Mouse (Mus musculus) right cerebral cortex, postnatal 4 days (tissue): Measurements from ENCODE around the gene Sdr9c7.
"Not testable (repeated sequence)": the region's sequence is repeated elsewhere in the genome, so short reads cannot be mapped to it uniquely, and the experiment has no call there.

ENCODE experiments used
- DNase-seq: peaks from one replicate; pipeline ENCODE4 v3.0.0-alpha.2; 2022

Gene Sdr9c7

DNA sequence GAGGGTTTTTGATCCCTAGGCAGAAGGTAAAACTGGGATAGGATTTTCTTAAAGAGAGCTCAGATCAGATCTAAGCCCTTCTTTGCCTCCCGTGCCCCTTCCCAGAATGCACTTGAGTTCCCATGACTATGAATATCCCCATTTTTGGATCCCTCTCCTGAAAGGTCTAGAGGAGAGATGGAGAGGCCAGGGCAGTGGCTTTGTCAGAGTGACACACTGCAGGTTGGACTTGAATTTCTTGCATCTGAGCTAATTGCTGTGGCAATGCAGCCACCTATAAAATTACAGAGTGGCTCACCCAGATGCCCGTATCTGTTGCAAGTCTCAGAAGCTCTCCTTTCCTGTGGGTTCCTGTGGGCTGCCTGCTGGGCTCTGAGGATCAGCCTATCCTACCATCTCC lies at the start of gene Sdr9c7:
Sdr9c7 (plus strand) TSS at position 301 of the 400 bp plus-strand sequence.
- no peak for DNase-seq

DNA sequence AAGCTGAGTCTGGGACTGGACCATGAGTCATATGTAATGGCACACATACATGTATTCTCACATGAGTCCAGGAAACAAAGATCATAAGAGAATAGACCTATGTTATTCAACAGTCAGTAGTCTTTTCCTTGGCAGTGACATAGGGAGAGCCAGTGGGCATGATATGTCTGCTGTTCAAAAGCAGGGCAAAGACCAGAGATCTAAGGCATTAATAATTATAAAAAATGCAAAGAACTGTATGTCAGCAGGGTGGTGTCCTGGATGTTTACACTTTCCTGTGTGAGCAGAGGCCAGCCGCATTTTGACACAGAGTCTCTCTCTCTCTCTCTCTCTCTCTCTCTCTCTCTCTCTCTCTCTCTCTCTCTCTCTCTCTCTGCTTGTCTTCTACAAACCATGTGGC lies 48.7 kb upstream of the Sdr9c7 start, which contains the start of gene Rdh19:
Rdh19 (plus strand) TSS at position 301 of the 400 bp plus-strand sequence.
- no peak for DNase-seq

DNA sequence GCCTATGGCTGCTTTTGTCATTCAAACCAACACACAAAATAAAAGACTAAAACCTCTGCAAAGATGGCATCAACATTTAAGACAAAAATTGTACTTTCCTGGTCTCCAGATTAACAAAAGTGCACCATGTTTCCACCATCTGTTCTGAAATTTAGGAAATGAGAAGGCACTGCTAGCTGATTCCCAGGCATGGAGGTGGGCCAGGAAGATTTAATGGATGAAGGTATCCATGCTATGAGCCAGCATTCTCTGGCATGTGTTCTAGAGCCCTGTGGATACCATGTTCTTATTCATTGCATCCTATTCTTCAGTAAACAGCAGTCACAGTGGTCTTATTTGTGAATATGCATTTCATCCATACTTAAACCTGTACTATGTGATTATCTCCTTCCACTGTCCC lies 41.9 kb upstream of the Sdr9c7 start:
- DNase-seq = peak; percentile 28

- no peak for DNase-seq
These were observed 33.4 kb upstream of the Sdr9c7 start for GRCm38 (mm10) chr10:127864931-127865330.

DNA sequence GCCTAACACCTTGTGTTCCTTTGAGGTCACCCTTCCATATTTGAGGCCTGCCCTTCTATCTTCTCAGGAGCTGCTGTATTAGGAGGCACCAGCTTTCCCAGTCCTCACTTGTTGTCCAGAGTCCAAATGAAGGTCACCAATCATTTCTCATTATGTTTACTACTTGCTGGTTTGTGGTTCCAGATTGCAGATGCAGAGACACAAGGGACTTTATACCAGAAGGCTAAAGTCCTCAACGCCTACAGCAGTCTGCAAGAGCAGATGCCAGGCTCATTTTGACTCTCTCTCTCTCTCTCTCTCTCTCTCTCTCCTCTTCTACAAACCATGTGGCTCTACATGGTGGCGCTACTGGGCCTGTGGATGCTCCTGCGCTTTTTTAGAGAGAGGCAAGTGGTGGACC lies 32.1 kb upstream of the Sdr9c7 start, which contains the start of gene Rdh16f2:
Rdh16f2 (plus strand) TSS at position 243 of the 400 bp plus-strand sequence.
- DNase-seq = no peak

GRCm38 (mm10) chr10:127872484-127872883 lies 25.8 kb upstream of the Sdr9c7 start:
- no peak for DNase-seq

- no peak for DNase-seq
These were observed 20.6 kb upstream of the Sdr9c7 start for GRCm38 (mm10) chr10:127877681-127878080.

DNA sequence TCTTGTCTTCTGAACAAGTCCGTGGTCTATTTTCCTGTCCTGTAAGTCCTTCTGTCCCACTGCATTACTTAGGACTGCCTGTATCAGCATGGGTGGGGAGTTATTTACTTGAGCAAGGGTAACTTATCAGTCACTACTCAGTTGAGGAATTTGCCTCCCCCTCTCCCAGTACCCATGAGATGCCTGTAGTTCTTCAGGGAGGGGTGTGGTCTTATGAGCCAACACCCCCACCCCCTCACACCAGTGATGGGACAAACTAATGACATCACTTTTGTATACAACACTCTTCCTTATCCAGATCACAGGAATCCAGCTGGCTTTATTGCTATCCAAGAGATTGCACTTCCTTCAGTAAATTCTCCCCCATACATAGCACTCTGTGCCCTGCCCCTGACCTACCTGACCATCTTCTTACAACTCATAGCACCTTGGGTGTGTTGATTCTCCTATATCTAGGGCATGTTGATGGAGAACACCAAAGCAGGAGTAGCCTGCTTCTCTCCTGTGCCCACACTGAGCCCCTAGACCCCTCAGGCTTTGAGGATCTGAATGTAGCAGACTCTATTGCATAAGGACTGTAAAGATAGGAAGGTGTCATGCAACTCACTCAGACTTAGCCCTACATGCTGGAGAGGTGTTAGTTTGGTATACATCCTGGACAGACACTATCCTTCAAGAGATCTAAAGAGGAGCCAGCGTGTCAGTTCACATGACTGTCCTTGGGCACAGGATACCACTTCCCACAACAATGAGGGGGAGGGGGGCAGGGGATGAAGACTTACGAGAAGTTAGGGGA lies 19.9 kb upstream of the Sdr9c7 start:
- no peak for DNase-seq

DNA sequence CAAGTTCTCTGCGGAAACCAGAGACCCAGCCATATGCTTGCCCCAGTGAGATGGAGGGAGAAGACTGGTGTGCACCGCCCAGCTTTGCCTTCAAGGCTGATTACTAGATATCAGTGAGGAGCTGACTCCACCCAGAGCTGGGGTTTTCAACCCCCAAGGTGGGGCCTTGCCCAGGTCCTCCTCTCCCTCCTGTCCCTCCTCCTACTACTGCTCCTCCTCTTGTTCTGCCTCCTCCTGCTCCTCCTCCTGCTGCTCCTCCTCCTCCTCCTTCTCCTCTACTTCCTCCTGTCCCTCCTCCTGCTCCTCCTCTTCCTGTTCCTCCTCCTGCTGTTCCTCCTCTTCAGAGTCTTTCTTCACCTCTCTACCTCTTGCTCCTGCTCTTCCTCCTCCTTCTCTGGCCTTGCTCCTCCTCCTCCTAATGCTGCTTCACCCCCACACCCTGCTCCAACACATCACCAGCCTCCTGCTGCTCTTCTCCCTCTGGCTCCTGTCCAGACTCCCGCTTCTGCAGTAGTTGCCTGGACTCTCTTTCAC lies 19.1 kb upstream of the Sdr9c7 start:
- DNase-seq = no peak

DNA sequence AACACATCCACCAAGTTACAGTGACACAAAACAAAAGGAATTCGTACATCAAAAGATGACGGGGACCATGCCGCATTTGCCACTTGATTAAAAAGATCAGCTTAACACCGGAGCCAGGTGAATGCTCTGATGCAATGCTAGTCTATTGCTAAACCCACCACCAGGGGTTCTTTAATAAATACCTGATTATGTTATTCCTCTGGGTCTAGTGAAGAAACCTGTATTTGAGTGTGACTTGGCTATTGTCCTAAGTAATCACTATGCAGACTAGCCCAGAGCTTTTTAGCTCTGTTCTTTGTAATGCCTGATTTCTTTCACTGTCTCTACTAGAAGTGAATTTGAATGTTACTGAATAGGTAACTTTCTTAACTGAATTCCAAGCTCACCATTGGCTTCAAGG lies 17.3 kb upstream of the Sdr9c7 start:
- no peak for DNase-seq

DNA sequence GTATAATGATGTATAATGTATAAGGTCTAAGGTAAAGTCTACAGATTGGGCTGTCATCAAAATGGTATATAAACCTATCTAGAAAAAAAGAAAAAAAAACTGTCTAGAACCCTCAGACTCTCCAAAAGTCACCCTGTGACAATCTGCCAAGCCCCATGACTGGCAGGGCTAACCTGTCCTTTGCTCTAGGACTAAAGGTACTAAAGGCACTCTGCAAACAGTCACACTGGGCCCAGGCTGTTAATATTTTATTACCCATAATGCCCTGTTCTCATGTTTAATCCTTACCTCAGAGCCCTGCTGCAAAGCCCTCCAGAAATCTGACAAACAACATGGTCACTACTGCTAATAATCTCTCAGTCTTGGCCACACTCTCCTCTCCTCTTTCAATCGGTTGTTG lies 11.8 kb upstream of the Sdr9c7 start:
- no peak for DNase-seq

DNA sequence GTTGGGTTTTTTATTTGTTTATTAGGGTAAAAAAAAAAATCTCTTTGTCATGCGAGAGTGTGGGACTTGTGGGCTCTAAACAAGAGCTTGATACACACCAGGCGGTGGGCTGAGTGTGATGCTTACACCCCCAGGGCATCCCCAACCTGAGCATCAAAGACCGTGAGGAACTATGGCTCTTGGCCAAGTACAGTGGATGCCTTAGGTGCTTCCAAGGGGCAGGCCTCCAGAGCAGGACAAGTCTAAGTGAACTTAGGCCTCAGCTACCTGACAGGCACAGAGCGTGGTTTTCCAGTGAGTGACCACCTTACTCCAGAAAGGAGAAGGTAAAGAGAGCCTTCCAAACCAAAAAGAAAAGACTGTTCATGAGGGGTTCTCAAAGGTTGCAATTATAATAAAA lies 11.3 kb upstream of the Sdr9c7 start:
- DNase-seq = no peak

DNA sequence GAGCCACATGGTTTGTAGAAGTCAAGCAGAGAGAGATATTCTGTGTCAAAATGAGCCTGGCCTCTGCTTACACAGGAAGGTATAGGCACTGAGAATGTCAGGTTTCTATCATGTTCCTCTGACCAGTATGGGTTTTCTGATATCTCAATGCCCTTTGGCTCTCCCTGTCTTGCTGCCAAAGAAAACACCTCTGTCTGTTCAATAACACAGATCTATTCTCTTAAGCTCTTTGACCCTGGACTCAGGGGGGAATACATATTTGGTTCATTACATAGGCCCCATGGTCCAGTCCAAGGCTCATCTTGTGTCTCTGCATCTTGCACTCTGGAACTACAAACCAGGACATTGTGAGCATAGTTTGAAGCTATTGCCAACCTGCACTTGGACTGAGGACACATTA lies 9.7 kb upstream of the Sdr9c7 start, which contains the start of gene Rdh7:
Rdh7 (minus strand) TSS at position 213 of the 400 bp plus-strand sequence.
- no peak for DNase-seq

DNA sequence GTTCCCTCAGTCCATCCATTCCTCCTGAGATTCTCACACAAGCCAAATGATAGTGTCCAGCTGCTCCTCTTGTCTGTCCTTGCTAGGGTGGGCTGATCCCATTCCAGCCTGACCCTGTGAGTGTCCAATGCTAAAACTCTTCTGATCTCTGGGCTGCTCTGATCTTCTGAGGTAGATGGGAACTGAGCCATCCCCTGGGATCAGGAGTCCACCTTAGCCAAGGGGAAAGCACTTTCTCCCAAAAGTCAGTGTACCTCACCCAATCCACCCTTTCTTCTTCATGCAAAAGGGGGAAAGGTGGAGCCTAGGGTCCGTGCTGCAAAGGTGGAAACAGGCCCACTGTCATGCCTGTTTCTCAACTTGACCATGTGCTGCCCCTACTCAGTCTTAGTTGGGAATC lies 6.8 kb upstream of the Sdr9c7 start:
- DNase-seq = no peak

DNA sequence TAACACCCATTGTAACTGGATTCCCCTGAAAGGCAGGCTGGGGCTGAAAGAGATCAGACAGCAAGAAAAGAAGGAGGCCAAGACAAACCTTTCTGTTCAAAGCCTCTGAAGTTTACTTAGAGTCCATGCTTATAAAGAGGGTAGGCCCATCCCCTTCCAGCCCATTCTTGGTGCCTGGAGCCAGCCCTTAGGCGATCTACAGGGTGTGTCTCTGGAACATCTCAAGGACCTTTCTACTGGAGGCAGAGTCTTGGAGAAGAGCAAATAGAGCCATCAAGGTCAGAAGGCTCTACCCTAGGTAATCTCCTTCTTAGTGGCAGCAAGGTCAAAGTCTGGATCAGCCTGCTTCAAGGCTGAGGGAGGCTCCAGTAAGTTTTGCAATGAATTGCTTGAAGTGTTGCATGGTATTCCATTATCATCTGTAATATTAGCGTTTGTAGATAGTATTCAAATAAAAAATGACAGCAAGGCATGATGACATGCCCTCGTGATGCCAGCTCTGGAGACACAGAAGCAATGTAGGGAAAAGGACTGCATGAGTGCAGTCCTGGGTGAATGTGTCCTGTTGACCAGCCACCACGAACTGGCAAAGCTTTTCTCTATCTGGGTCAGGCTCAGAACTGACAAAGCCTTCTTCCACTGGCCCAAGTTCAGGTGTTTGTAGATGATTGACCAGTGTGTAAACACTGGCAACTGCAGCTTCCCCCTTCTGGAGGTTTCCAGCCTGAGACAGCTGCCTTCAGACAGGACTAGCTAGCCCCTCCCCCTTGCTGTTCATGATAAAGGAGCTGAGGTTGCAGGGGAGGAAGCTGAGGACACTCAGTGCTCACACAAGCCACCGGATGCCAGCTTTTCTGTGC lies 4.9 kb upstream of the Sdr9c7 start:
- not testable (repeated sequence) for DNase-seq

DNA sequence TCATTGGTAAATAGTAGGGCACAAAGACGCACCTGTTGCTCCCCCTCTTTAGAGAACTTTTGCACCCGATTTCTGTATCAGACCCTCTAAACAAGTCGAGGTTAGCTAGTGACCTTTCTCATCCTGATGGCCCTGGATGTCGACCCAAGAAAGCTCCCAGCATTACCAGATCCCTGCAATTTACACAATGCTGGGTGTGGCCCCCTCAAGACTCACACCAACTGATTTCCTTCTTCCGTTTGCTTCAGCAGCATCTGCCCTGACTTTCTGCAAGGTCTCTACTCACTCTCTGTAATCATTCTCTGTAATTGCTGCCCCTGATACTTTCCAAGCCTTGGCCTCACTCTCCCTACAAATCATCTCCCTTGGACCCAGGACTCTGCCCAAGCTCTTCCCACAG lies 1.6 kb upstream of the Sdr9c7 start:
- no peak for DNase-seq

DNA sequence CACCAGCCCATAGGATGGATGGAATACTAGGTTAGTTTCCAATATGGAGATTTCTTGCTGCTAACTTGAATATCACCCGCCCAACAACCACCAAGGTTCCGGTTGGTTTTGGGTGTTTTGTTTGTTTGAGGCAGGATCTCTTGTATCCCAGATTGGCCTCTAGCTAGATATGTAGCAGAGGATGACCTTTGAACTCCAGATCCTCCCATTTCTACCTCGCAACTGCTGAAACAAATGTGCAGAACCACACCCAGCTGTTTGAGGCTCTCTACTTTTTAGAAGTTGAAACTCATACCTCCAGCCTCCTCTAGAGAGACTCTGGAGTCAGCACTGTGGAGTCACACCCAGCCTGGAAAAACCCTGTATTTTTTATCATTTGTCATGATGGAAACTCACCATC lies 812 bp upstream of the Sdr9c7 start:
- DNase-seq = no peak

DNA sequence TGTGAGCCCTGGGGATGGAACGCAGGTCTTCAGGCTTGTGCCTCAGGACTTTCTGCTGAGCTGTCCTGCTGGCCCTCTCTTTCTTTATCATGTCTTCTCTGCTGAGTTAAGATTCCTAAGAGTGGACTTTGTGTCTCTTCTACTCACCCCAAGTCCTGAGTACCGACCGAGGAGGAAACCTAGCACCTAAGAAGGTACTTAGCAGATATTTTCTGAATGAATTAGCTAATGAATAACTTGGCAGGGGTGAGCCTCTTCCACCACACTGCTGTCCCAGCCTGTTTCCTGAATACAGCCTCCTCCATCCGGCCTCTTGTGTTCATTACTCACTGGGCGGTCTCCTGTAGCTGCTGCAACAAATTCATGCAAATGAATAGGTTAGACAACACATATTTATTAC lies 1.5 kb downstream of the Sdr9c7 start:
- no peak for DNase-seq

- no peak for DNase-seq
These were observed 3.4 kb downstream of the Sdr9c7 start for GRCm38 (mm10) chr10:127901751-127902150.

GRCm38 (mm10) chr10:127903116-127903515 lies 4.8 kb downstream of the Sdr9c7 start:
- DNase-seq = no peak

DNA sequence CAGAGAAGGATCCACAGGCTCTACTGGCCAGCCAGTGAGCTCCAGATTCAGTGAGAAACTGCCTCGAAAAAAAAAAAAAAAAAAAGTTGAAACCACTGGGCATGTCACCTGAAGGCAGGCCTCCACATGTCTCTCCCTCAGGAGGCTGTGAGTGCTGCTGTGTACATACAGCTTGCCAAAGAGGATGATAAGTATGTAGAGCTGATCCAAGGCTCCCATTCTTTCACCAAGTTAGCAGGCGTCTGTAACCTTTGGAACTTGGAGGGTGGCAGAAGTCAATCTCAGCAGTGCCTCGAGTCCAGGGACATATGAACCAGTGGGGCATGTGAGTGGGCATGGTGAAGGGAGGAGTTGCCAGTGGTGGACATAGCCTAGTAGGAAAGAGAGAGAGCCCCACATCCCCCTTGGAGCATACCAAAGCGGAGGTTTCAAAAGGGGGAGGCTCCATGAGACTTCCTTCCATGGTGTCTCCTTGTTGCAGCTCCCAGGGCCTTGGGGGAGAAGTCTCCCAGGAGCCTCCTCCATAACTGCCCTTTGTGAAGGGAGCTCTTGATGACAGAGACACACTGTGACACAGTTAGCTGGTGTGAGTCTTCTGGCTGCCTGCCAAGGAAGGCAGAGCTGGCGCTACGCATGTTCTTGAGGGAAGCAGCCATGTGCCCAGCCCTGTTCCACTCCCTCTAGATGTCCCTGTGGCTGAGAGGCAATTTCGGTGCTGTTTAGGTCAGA lies 6.6 kb downstream of the Sdr9c7 start:
- peak; percentile 15 for DNase-seq

GRCm38 (mm10) chr10:127906138-127906537 lies 7.8 kb downstream of the Sdr9c7 start:
- no peak for DNase-seq
